Mouse (Mus musculus) heart, postnatal 10 days (tissue): Measurements from ENCODE around the gene Apba3. TPM values are rescaled to one million over a fixed set of nuclear protein-coding genes. Genes with fewer than 3 reads are reported as not detected.

ENCODE experiments used
- DNase-seq, 2 experiments: peaks; one replicate each; pipeline ENCODE4 v3.0.0; 2021
- intact Hi-C: fragments of 180-260 bp; cut with DNase I; formaldehyde crosslinking; loops from one replicate; pipeline ENCODE4 v1.15.1; 2025
- total RNA-seq, 2 experiments: library from RNA; stranded (reverse); gene quantifications; 2 replicates each; pipeline ENCODE4 v1.2.3; 2021

Gene Apba3
- total RNA-seq, 2 experiments from 2014 or later, result 66.5 to 68.3 TPM

DNA sequence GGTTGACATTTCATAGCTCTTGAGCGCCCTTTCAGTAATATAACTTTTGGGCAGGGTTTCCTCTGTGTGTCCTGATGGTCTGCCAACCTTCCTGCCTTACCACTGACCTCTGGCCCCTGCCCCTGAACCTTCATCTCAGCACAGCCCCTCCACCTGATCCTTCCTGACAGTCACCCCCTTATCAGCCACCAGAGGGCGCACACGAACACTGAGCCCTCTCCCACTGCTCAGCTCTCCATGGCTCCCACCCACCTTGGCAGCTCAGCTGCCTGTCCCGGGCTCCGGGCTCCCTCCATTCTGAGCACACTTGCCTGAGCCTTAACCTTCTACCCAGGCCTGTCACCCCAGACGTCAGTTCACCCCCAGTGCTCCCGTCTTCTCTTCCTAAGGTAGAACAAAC is 22.5 kb downstream of the Apba3 start:
- intact Hi-C loops, result loop anchor here (1.0 to 2.0 kb wide), 4 partner anchors 16 to 162 kb away; no protein-coding TSS in a partner anchor
- DNase-seq, result peak; percentile 74 to 80

DNA sequence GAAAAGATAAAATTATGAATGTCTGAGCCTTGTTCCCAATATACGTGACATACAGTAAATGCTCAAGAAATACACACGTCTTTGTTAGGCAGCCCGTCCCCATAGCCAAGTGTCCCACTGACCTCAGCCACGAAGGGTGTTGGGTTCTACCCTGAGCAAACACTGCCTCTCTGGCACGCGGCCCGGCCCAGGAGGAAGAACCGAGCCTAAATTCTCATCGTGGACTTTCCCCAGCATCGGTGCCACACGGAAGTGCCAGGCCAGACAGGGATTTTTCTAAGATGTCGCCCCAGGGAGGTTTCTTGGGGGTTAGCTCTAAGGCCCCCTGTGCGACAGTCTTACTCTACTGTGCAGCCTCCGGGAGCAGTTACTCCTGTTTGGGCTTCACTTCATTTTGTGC is 23.1 kb downstream of the Apba3 start:
- intact Hi-C loops, result loop anchor here (1.0 to 2.0 kb wide), 4 partner anchors 15 to 161 kb away; no protein-coding TSS in a partner anchor
- DNase-seq, result no peak

DNA sequence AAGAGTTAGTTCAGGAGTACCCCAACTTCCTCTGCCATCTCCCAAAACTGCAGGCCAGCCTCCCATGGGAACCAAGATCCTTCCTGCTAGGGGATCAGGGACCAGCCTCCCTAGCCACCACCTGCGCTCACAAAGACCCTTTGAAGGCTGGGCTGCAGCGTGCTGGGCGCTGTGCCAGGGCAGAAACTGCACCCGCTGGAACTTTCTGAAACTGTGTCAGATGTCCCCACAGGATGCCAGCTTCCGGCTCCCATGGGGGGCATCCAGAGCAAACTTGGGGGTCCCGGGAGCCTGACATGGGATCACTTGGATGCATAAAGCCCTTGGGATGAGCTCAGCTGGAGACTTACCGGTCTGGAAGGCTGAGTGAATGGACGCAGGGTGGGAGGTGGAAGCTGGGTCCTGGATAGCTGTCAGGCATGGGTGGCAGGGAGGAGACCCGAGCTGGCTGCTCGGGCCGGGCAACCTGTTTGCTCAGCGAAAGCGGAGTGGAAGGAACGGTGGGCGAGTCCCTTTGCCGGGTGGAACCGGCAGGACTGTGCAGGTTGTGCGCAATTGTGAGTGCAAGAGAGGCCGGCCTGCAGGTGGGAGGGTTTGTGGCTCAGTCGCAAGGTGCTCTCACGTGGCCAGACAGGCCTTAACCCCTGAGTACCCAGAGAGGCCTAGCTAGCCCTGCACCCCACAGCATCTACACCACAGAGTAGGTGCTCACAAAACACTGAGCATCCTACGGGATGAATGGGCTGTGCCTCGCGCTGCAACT is 24.1 kb downstream of the Apba3 start:
- intact Hi-C loops, result no loop called here
- no peak for DNase-seq

DNA sequence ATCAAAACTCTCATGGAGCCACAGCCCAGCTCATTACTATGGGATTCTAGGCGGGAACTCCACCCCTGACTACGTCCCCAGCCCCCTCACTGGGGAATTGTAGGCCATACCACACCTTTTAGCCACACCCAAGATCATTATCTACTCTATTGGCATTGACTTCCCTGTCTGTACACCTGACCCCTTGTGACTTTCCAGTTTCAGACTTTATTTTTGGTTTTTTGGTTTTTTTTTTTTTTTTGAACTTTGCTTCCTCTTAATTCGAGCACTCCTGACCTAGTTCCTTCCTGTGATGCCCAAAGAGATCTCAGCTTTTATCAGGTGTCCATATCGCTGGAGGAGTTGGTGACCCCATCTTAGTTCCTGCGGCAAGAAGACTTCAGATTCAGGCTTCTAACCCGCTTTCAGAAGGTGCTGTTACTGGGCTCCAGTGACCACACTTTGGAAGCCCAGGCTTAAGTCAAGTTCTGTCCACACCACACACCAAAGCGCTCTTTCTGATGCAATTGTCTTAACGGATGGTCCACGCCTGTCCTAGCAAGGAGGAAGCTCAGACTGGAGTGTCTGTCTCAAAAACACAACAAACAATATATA is 24.8 kb downstream of the Apba3 start, which contains the start of gene Tjp3:
TSS of gene Tjp3 (minus strand) at position 71 of the 594 bp plus-strand sequence.
- intact Hi-C loops, result no loop called here
- DNase-seq, result no peak

DNA sequence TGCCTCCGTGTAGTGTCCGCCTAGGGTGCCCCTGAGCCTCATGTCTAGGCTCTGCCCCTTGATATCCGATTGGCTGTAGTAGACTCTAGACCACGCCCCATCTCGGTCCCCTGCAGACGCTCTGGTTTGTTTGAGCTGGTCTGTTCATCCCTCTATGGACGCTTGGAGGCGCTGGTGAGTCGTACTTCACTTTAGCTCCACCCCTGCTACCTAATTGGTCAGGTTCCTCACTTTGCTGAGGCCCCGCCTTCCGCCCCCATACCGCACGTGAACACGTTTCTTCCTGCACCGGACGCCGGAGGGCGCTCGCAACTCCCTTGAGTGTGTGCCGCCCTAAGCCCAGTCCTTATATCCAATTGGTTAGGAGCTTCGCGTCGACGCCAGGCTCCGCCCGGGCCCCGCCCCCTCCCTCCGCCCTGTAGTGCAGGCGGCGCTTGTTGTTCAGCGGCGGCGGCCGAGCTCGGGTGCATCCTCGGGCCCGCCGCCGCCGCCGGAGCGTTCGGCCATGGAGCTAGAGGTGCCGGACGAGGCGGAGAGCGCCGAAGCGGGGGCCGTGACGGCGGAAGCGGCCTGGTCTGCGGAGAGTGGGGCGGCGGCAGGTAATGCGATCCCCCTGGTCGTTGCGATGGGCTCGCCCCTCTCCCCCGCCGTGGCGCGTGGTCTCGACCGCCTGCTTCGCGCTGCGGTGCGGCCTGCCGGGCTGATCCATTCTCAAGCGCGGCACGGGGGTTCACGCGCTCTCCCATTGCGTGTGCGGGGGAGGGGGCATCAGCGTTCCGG is 26.0 kb downstream of the Apba3 start, which contains the start of gene Pip5k1c:
TSS of gene Pip5k1c (plus strand) at position 410 of the 780 bp plus-strand sequence.
- DNase-seq, result peak; percentile 99
- intact Hi-C loops, result no loop called here

DNA sequence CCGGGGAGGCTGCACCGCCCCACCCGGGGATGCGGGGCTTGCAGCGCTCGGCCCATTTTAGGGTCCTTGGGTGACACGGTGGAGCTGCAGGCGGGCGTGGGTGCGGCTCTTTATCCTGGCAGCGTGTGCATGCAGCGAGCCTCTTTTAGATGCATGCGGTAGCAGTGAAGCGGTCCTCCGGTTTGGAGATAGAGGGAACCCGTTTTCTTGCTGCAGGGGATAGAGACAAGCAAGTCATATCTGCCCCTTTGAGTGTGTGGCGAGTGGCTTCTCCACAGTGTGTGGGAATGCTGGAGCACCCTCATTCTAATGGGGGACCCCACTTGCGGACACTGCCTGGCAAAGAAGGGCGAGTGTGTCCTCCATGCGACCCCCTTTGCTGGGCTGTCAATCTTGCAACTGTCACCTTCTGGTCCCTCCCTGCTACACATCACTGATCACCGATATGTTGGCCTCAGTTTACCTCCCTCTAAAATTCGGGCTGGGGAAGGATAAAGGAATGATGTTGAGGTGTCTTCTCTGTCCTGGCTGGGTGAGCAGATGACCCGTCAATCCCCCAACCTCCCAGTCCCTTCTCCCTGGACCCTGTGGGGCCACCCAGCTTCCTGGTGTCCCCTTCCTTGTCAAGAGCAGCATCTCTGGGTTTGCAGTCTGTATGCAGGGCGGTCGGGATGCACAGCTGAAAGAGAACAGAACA is 26.7 kb downstream of the Apba3 start:
- intact Hi-C loops, result no loop called here

DNA sequence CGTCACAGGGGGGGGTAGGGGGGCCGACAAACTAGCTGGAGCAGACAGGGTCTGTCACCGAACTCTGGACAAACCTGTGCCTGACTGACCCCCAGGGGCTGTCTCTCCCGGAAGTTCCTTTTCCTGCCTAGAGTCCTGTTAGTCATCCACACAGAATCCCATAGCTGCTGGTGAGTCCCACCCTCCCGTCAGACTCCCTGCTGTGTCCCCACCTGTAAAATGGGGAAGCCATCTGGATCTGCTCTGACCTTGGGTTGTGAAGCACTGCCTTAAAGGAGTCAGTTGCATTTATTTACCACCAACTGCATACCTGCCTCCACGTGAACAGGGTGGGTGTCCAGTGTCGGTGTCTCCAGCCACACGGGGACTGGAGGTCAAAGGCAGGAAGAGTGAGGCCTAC is 27.7 kb downstream of the Apba3 start:
- intact Hi-C loops, result no loop called here
- no peak for DNase-seq

More for the DNA sequence above, 26.7 kb downstream of the Apba3 start:
- no peak for DNase-seq

DNA sequence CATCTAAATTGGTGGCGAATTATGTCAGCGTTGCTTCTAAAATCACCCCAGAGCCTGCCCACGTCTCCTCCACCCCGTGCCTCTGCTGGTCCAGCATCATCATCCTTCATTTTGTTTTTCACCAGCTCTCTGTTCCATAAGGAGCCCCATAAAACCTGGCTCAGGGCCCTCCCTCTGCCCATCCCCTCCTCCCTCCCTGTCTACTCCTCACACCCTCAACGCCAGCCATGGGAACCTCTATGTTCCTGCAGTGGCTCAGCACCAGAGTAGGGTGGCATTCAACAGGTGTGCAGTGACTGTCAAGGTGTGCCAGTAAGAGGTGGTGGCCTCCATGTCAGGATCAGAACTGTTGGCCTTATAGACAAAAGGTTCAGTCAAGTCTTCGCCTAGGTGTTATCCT is 28.4 kb downstream of the Apba3 start:
- intact Hi-C loops, result no loop called here
- no peak for DNase-seq

DNA sequence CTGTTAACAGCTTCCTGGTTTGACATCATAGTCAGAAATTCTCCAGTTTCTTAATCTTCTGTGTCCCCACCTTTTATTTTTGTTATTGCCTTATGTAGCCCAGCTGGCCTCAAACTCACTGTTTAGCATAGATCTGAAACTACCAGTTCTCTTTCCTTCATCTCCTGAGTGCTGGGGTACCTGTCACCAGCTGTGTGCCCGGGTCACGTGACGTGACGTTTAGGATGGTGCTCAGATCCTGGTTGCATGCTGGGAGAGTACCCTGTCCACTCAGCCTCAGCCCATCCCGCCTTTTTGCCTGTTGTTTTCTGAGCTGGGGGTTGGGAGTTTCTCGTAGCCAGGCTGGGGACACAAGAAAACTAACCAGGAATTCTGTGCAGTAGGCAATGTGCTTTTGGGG is 30.5 kb downstream of the Apba3 start:
- intact Hi-C loops, result no loop called here
- no peak for DNase-seq

DNA sequence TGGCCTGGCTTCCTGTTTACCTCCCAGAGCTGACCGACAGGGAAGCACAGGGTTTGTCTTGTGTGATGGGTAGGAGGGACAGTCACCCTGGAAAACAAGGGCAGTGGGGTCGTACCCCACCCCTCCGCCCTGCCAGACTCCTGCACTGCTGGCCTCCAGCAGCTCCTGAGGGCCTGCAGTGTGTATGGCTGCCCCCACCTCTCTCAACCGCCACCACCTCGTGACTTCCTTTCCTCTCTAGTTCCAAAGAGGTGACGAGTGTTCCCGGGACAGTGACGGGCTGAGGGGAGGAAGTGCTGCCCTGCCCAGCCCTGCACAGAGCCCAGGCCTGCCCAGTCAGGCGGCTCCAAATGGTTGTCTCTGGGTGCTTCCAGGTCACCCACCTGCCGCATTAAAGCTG is 31.1 kb downstream of the Apba3 start:
- intact Hi-C loops, result no loop called here
- DNase-seq, result peak; percentile 68 to 72

DNA sequence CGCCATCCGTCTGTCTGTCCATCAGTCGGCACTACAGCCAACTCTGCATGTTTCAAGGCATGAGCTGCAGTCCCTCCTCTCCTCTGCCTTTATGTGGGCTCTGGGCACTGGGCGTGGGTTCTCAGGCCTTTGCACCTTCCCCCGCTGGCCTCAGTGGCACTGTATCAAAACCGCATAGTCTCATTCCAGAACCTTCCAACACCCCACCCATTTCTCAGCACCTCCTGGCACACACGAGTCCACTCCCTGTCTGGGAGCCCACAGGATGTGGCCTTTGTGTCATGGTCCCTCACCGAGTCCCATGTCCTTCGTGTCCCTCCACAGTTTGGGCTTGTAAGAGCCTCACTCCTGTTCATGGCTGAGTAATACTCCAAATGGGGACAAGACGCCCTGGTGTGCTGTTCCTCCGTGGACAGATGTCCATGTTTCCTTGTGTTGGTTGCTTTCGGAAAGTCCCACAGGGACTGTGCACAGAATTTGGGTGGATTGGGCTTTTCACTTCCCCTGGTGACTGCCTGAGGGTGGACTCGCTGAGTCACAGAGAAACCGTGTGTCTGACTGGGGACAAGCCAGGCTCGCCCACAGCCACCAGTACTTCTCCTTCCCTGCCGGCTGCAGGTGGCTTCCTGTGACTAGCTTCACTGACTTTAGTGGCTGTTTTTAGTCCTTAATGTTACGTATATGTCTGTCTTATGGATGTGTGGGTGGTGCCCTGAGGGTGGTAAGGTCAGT is 31.8 kb downstream of the Apba3 start:
- intact Hi-C loops, result no loop called here
- no peak for DNase-seq

DNA sequence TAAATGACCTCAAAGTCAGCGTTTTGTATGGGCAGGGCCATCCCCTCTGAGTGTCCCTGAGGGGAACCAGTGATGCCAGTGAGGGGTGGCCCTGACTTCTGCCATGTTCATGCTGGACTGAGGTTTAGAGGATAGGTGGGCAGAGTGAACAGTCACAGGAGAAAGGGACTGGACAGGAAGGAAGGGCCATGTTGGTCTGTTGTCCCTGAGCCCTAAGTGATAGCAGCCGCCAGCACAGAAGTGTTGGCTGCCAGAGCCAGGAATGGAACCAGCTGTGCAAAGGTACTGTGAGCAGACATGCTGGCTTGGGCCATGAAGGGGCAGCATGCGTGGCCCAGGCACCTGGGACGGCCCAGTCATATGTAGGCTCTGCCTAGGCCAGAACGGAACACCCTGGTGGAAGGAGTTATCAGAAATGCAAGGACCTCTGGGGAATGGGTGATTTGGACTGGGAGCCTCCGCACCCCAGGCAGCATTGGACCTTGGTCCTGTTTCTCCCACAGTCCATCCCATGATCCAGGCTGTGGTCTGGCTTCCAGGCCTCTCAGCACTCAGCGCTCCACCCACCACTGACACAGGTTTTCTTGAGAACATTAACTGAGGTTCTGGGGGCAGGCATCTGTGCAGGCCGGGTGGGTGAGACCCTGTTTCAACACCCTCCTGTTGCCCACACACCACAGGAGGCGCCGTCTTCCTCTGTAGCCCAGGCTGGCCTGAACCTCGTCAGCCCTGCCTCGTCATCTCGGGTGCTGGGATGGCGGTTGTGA is 33.0 kb downstream of the Apba3 start:
- intact Hi-C loops, result no loop called here
- DNase-seq, result no peak

DNA sequence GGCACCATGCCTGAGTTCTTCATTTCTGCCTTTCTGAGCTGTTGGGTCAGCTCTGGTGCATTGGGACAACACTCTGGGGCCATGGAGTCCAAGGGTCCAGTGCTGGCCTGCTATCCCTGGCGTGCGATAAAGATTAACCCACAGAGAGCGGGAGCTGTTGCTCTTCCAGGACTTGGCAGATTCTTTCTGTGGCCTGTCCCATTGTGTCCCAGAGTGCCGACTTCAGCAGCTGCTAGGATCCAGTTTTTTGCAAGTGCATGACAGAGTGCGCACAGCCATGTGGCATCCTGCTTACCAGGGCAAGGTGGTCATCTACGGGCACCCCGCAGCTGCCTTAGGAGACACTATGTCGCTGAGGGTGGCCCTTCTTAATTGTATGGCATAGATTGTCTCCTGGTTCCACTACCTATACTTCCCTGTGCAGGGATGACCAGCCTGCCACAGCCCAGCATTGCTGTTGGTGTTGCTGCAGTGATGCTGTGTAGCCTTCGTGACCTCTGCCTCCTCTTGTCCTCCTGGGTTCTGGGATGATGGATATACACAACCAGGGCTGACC is 33.7 kb downstream of the Apba3 start:
- intact Hi-C loops, result no loop called here
- no peak for DNase-seq

DNA sequence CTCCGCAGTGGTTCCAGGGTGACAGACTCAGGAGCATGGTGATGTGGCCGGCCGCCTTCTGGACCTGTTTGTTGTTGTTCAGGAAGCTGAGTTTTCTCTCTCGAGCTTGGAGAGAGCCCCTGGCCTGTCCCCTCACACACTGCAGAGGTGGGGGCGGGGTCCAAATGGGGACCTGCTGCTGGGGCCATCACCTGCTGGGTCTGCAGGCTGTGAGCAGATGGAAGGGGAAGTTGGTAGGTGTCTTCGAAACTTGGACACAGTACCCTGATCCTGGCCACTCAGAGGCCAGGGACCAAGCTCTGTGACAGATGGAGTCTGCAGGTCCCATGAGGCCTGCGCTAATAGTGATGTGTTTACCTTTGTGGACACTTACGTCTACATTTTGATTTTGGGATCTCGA is 34.6 kb downstream of the Apba3 start:
- intact Hi-C loops, result no loop called here

DNA sequence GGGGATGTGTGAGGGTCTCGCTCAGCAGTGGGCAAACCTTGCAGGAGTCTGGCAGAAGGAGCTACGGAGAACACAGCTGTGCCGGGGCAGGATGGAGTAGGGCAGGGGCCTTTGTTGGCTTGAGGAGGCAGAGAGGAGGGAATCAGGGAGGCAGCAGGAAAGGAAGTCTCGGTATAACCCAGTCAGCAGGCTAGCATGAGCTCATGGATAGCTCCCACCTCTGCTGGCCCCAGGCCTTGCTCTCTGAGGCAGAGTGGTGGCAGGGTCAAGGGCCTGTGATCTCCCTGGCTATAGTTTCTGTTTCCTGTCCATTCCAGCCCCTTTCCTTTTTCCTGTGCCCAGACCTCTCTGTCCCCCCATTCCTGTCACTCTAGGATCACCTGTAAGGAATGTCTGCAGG is 35.5 kb downstream of the Apba3 start:
- intact Hi-C loops, result no loop called here

More for the DNA sequence above, 34.6 kb downstream of the Apba3 start:
- DNase-seq, result no peak

DNA sequence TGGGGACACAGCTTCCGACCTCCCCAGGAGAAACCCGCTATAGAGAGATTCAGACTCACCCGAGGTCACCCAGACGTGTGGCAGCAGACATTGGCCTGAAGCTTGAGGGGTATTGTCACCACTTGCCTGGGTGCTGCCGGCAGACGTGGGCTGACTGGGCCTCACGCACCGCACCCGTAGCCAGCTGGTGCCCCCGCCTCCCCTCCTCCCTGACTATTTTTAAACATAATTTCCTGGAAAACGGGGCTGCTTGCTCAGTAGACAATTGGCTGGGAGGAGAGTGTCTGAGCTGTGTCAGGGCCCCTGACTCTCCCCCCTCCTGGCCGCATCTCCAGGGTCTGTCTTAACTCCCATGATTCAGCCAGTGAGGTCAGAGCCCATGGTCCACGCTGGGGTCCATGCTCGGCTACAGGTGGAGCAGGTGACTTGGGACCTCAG is 36.0 kb downstream of the Apba3 start:
- intact Hi-C loops, result no loop called here
- DNase-seq, result peak; percentile 67

More for the DNA sequence above, 35.5 kb downstream of the Apba3 start:
- DNase-seq, result no peak

DNA sequence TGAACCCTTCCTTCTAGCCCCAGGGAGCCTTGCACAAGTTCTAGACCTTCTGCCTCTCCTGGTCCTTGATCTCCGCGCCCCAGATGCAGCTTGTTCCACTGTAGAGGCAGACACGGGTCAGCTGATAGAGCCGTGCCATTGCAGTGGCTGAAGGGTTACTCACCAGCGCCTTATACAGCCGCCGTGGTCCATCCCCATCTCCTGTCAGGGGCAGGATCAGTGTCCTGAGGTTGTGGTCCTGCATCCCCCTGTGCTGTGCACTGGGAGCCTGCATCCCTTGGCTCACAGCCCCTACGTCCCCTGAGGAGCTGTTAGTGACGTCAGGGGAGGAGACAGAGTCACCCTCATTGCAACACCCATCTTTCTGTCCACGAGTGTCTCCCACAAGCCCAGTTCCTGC is 36.5 kb downstream of the Apba3 start:
- DNase-seq, result no peak
- intact Hi-C loops, result no loop called here

DNA sequence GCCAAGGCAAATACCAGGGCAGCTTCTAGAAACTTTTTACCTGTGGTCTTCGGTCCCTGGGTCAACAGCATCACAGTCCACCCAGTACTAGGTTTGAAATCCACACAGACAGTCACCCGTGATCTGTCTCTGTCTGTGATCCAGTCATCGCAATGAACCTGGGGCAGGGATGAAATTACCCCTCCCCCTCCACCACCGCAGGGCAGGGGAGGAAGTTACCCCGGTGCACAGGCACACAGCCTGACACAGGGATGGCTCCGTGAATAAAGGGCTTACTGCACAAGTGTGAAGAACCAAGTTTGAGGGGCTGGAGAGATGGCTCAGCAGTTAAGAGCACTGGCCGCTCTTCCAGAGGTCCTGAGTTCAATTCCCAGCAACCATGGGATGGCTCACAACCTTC is 37.0 kb downstream of the Apba3 start:
- intact Hi-C loops, result no loop called here
- DNase-seq, result no peak
